Mouse (Mus musculus) spleen, adult 10 weeks (tissue): Measurements from ENCODE around the gene Ttll10. TPM values are rescaled to one million over a fixed set of nuclear protein-coding genes. Genes with fewer than 3 reads are reported as not detected.

Experiments
- polyA plus RNA-seq: library from polyadenylated mRNA; stranded (reverse); fragments of 350-450 nt; fragmentation: Illumina TruSeq; extraction: RNeasy Lipid Tissue Mini Kit (QIAGEN cat#74804); gene quantifications from one replicate; pipeline ENCODE4 v1.2.3, GENCODE M21; 2015; ENCODE audit warnings: low replicate concordance; ENCODE audit not compliant: insufficient read depth

Gene Ttll10
- not detected for polyA plus RNA-seq

GRCm38 (mm10) chr4:156059261-156059660, at the start of gene Ttll10:
Ttll10 (minus strand) TSS chr4:156059414.

GRCm38 (mm10) chr4:156026013-156026412, 33.2 kb downstream of the Ttll10 start, which contains the start of gene Tnfrsf18:
Tnfrsf18 (plus strand) TSS chr4:156026164.

GRCm38 (mm10) chr4:156013637-156014036, 45.6 kb downstream of the Ttll10 start, which contains the start of gene Tnfrsf4:
Tnfrsf4 (plus strand) TSS chr4:156013843.

GRCm38 (mm10) chr4:155992241-155992905, 66.8 kb downstream of the Ttll10 start, which contains the start of the genes B3galt6 and Sdf4:
B3galt6 (minus strand) TSS chr4:155992649.
Sdf4 (plus strand) TSS chr4:155992872.

Other genes starting within 250 kb of the Ttll10 start
- 184 TPM for gene Ccnl2, start 246.9 kb downstream of the Ttll10 start, polyA plus RNA-seq
- gene Aurkaip1, start 228.1 kb downstream of the Ttll10 start, polyA plus RNA-seq = 43.8 TPM
- 84.4 TPM for gene Mxra8, start 219.7 kb downstream of the Ttll10 start, polyA plus RNA-seq
- gene Dvl1, start 212.0 kb downstream of the Ttll10 start, polyA plus RNA-seq = 13.7 TPM
- gene Tas1r3, start 196.1 kb downstream of the Ttll10 start, polyA plus RNA-seq = 0.52 TPM
- gene Cptp, start 190.0 kb downstream of the Ttll10 start, polyA plus RNA-seq = 5.6 TPM
- 31.0 TPM for gene Ints11, start 189.9 kb downstream of the Ttll10 start, polyA plus RNA-seq
- 12.9 TPM for gene Pusl1, start 167.6 kb downstream of the Ttll10 start, polyA plus RNA-seq
- 11.1 TPM for gene Acap3, start 167.6 kb downstream of the Ttll10 start, polyA plus RNA-seq
- 75.5 TPM for gene Ube2j2, start 115.6 kb downstream of the Ttll10 start, polyA plus RNA-seq
- 14.8 TPM for gene C1qtnf12, start 97.1 kb downstream of the Ttll10 start, polyA plus RNA-seq
- 4.0 TPM for gene B3galt6, start 66.8 kb downstream of the Ttll10 start, polyA plus RNA-seq
- gene Sdf4, start 66.5 kb downstream of the Ttll10 start, polyA plus RNA-seq = 176 TPM
- 11.0 TPM for gene Tnfrsf4, start 45.6 kb downstream of the Ttll10 start, polyA plus RNA-seq
- gene Tnfrsf18, start 33.2 kb downstream of the Ttll10 start, polyA plus RNA-seq = 10.7 TPM
- 42.0 TPM for gene 9430015G10Rik, start 50.6 kb upstream of the Ttll10 start, polyA plus RNA-seq
- gene Rnf223, start 71.1 kb upstream of the Ttll10 start, polyA plus RNA-seq = 0.10 TPM
- 14.3 TPM for gene Agrn, start 138.1 kb upstream of the Ttll10 start, polyA plus RNA-seq
- 27.0 TPM for gene Isg15, start 141.4 kb upstream of the Ttll10 start, polyA plus RNA-seq
- 15.6 TPM for gene AW011738, start 143.9 kb upstream of the Ttll10 start, polyA plus RNA-seq
- gene Perm1, start 156.5 kb upstream of the Ttll10 start, polyA plus RNA-seq = 1.3 TPM
- 23.9 TPM for gene Plekhn1, start 175.4 kb upstream of the Ttll10 start, polyA plus RNA-seq
- gene Noc2l, start 176.6 kb upstream of the Ttll10 start, polyA plus RNA-seq = 63.6 TPM
- gene Samd11, start 196.2 kb upstream of the Ttll10 start, polyA plus RNA-seq = 2.3 TPM